Mouse (Mus musculus) bone marrow macrophage, adult 2 months (primary cell): ENCODE data around the gene Ager. TPM values are rescaled to one million over a fixed set of nuclear protein-coding genes. Genes with fewer than 3 reads are reported as not detected.

Source experiments
- H3K27ac ChIP-seq: 2 replicates; pipeline ENCODE4 v1.5.1; 2012; ENCODE audit warnings: low read depth, low read length; ENCODE audit not compliant: insufficient read depth
- H3K4me1 ChIP-seq: 2 replicates; pipeline ENCODE4 v1.6.1; 2012; ENCODE audit warnings: low read length; ENCODE audit not compliant: control insufficient read depth, insufficient read depth
- H3K4me3 ChIP-seq: 2 replicates; pipeline ENCODE4 v1.5.1; 2012; ENCODE audit warnings: mild to moderate bottlenecking, low read length, moderate library complexity; ENCODE audit not compliant: insufficient read depth
- CTCF ChIP-seq: IDR thresholded peaks from 2 replicates; pipeline ENCODE4 v1.5.1; 2012; ENCODE audit warnings: low read depth, mild to moderate bottlenecking, low read length, moderate library complexity
- POLR2A ChIP-seq: IDR thresholded peaks from 2 replicates; pipeline ENCODE4 v1.6.1; 2012; ENCODE audit warnings: mild to moderate bottlenecking, low read depth, low read length, borderline replicate concordance
- polyA plus RNA-seq: library from polyadenylated mRNA; stranded (reverse); fragments of >200 nt; gene quantifications from 2 replicates; pipeline ENCODE4 v1.2.4, GENCODE M21; 2012; ENCODE audit not compliant: missing spikeins, insufficient read depth, insufficient read length

The Ager gene
- polyA plus RNA-seq, 1 experiment: 1.3 TPM

- no peak for TF ChIP-seq POLR2A
- no peak for TF ChIP-seq CTCF
- Histone ChIP-seq H3K4me1 (peaks cover 34% of the 10 kb centered on the region), H3K4me3 (peak within 1 kb of the TSS; percentile 69), H3K27ac (peak within 1 kb of the TSS; percentile 96)
Measured at GRCm38 (mm10) chr17:34629221-34629751, 31.6 kb downstream of the Ager start, which contains the start of gene Prrt1. Gene Prrt1 (plus strand): TSS chr17:34629533.

GRCm38 (mm10) chr17:34629796-34630603 lies 32.3 kb downstream of the Ager start:
- Histone ChIP-seq H3K4me3 (no peak overlapping the region), H3K4me1 (peaks cover 38% of the 10 kb centered on the region), H3K27ac (no peak overlapping the region)
- TF ChIP-seq CTCF: no peak
- no peak for TF ChIP-seq POLR2A

GRCm38 (mm10) chr17:34630761-34631301 lies 33.2 kb downstream of the Ager start:
- no peak for TF ChIP-seq POLR2A
- TF ChIP-seq CTCF: no peak
- no peak overlapping the region for H3K4me3 ChIP-seq
- no peak overlapping the region for H3K27ac ChIP-seq
- H3K4me1 ChIP-seq: peaks cover 47% of the 10 kb centered on the region

DNA sequence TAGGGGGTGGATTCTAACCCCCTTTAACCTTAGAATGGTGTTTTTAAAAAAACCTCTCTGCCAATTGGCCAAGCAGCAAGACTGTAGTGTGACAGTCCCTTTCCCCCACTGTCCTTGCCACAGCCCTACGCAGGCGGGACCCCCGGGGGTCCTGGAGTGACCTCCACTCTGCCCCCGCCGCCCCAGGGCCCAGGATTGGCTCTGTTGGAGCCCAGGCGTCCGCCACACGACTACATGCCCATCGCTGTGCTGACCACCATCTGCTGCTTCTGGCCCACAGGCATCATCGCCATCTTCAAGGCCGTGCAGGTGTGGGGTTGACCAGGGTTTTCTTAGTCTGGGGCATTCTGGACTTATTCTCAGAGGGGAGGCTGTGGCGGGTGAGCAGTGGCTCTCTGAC lies 34.0 kb downstream of the Ager start:
- Histone ChIP-seq H3K4me3 (peak overlapping the region; percentile 77), H3K4me1 (peaks cover 51% of the 10 kb centered on the region), H3K27ac (peak overlapping the region; percentile 99; the same call in 1 of the 2 replicates)

GRCm38 (mm10) chr17:34632261-34632691 lies 34.6 kb downstream of the Ager start:
- peaks cover 53% of the 10 kb centered on the region for H3K4me1 ChIP-seq
- H3K27ac ChIP-seq: peak overlapping the region; percentile 99

More for the DNA sequence above, 34.0 kb downstream of the Ager start:
- TF ChIP-seq POLR2A: no peak
- no peak for TF ChIP-seq CTCF

DNA sequence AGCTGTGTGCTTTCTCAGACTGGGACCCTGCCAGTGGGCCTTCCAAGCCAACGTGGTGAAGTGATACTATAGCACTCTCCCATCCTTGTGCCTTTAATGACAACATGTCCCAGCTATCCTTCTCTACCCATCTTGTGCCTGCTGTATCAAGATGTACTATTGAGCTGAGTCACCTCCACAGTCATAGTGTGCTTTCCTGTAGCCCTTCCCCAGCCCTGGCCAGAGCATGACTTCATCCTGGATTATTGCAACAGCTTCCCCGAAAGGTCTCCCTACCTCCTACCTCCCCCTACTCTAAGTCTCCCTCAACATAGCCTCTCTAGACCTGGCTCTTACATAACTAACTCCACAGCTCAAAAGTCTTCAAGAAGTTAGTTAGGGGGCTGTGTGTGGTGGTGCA lies 38.0 kb downstream of the Ager start:
- peaks cover 72% of the 10 kb centered on the region for H3K4me1 ChIP-seq
- no peak overlapping the region for H3K27ac ChIP-seq
- no peak for TF ChIP-seq POLR2A
- no peak for TF ChIP-seq CTCF
- H3K4me3 ChIP-seq: no peak overlapping the region

More at GRCm38 (mm10) chr17:34632261-34632691, 34.6 kb downstream of the Ager start:
- H3K4me3 ChIP-seq: peak overlapping the region; percentile 77
- no peak for TF ChIP-seq CTCF
- no peak for TF ChIP-seq POLR2A

- peak overlapping the region; percentile 18; the same call in 1 of the 2 replicates for H3K27ac ChIP-seq
- TF ChIP-seq CTCF (no peak), POLR2A (no peak)
- H3K4me1 ChIP-seq: peaks cover 77% of the 10 kb centered on the region
- no peak overlapping the region for H3K4me3 ChIP-seq
Measured at GRCm38 (mm10) chr17:34637459-34637858, 39.8 kb downstream of the Ager start.

GRCm38 (mm10) chr17:34639461-34640255 lies 42.0 kb downstream of the Ager start:
- Histone ChIP-seq H3K4me3 (peak overlapping the region; percentile 13), H3K4me1 (peaks cover 81% of the 10 kb centered on the region), H3K27ac (peak overlapping the region; percentile 92)
- no peak for TF ChIP-seq POLR2A
- no peak for TF ChIP-seq CTCF
